Mouse (Mus musculus) gastrocnemius, postnatal 36 days (tissue): ENCODE measurements at regions not wholly inside any gene's neighbourhood (a gene's known extent, or its start where the extent isn't known, plus 50 kb on each side); places are given as distances from the start of the nearest gene placed in this dataset.
A peak's percentile ranks its signal among the peaks of the same experiment; 100 is the strongest.

Experiments
- DNase-seq, 2 experiments: peaks; one replicate each; pipeline ENCODE4 v3.0.0; 2022
- intact Hi-C: fragments of 180-260 bp; cut with DNase I; formaldehyde crosslinking; loops from one replicate; pipeline ENCODE4 v1.15.1; 2025

DNA sequence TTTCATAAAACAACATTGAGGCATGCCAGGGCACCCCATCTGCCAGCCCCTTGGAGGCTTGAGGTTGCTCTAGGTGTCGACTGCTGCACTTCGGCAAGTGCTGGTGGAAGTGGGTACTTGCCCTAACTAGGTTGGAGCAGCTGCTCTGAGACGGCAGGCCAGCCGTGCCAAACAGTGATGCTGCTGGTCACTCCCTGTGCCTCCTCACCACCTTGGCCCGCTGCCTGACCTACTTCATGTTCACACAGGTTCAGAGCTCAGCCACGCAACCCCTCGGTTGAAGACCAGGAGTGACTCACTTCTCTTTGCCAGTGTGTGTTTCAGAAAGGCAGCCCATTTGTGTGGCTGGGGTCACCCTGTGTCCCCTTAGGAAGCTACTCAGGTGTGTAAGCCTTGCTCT, 540.3 kb upstream of the Tbx3 start:
- intact Hi-C loops: no loop called here
- no peak for DNase-seq

DNA sequence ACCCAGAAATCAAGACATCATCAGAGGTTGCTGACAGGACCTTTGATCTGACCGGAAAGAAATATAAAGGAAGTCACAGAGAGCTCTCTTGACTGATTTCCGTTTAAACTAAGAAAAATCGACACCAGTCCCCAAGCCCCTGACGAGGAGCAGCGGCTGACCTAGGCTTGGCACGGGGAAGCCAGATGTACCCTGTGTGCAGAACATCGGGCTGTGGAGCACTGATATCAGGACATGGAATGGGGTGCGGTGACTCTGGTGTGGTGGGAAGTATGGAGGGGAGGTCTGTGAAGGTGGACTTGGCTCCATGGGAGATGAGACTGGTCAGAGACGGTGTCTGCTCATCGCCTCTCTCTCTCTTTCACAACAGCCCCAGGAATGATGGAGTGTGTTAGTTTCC, 539.0 kb upstream of the Tbx3 start:
- intact Hi-C loops: no loop called here
- DNase-seq: no peak

DNA sequence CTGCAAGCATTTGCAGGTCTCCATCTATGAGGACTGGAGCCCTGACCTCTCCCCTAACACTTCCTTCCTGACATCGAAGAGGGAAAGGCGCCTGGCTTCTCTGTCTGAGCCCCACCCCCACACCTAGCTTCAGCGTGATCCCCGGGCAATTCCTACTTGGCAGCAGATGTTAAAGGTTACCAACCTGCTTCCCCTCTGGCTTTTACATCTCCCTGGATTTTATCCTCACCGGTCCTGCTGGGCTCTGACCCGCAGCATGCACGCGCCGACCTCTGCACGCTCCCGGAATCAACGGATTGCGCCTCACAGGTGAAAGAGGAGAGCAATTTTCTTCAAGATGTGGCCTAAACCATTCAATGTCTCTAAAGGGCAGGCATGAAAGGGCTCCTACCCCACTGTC, 537.1 kb upstream of the Tbx3 start:
- DNase-seq: no peak
- intact Hi-C loops: no loop called here

DNA sequence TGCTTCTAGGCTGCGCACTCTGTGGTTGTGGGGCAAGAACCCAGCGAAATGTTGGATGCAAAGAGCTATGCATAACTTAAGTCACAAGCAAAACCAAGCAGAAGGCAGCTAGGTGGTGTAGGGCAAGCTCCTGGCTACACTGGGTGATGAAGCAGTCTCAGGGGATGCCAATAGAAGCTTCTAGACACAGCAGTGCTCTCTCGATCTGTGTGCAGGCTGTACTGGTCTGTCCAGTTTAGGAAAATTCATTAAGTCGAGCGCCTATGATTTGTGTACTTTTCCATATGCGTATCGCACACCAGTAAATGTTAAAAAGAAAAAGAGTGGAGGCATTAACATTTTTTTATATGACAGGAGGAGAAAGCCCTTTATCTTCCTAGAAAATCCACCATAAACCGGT, 533.6 kb upstream of the Tbx3 start:
- no peak for DNase-seq

DNA sequence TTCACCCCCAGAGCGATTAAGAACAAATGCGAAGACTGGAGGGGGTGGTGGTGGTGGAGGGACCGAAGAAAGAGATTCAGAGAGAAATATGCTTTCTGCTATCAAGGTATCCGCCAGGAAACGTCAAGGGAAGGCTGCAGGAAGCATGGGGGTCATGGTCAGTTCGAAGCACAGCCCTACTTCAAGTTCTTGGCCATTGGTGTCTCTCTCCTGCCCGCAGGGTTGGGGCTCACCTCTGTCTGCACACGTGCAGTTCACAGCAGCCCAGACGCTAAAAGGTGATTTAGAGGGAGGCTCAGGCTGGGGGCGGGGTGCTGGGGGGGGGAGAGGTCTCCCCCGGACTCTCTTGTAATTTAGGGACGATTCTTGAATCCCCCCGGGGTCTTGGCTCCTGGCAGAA, 533.1 kb upstream of the Tbx3 start:
- intact Hi-C loops: no loop called here
- no peak for DNase-seq

More for the DNA sequence above, 533.6 kb upstream of the Tbx3 start:
- intact Hi-C loops: no loop called here

DNA sequence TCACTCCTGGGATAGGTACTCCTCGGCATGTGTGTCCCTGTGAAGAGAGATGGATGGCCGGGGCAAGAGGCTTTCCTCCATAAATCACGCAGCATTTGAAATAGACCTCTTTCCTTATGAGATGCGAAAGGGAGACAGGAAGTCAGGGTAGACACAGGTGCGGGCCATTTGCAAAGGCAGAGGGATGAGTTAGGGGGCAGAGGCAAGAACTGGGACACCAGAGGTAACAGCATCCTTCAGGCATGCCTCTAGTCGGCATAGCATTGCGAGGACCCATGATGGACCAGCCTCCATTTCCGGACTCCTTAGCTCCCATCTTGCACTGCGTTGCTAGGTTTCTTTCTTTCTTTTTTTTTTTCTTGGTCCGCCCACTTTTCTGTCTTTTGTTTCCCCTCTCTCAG, 532.6 kb upstream of the Tbx3 start:
- no peak for DNase-seq
- intact Hi-C loops: no loop called here

DNA sequence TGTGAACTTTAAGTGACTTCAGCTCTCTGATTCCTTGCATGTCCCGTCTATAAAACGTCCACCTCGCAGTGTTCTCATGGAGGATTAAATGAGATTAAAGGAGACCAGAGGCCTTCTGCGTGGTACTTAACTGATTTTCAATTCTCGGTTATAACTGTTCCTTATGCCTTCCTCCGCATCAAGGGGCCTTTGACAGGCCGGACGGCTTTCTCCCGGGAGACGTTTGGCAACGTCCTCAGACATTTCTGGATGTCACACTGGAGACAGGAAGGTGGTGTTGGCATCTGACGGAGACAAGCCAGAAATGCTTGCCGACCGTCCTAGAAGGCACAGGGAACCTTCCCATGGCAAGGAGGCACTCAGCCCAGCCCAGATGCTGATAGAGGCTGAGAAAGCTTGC, 532.2 kb upstream of the Tbx3 start:
- no peak for DNase-seq

DNA sequence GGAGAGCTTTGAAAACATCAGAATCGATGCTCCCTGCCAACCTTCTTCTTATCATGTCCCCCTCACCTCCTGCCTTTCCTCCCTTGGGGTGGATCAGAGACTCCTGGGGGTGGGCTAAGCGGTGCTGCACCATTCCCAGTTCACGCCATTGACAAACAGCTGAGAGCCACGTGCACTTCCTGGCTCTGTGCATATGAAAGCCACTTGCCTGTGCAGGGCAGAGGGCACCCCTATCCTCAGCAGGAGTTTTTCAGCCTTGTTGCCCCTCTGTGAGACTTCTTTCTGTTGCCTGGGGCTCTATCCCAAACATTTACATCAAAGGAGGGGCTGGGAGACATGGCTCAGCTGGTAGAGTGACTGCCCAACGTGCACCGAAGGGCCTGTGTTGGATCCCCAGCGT, 531.1 kb upstream of the Tbx3 start:
- intact Hi-C loops: no loop called here
- DNase-seq: no peak

More for the DNA sequence above, 532.2 kb upstream of the Tbx3 start:
- intact Hi-C loops: no loop called here

DNA sequence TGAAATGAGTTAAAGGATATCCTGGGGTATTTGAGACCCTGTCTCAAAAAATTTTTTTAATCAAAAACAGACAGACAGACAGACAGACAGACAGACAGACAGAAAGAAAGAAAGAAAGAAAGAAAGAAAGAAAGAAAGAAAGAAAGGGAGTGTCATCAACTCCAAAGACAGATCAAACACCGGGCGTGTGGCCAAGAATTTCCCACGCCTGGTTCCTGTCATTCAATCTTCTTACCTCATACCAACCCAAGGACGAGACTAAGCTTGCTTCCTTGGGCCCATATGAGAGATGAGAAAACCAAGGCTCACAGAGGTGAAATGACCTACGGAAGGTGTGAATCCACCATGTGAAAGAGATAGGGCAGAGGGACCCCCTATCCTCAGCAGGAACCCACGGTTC, 530.7 kb upstream of the Tbx3 start:
- no peak for DNase-seq
- intact Hi-C loops: no loop called here

DNA sequence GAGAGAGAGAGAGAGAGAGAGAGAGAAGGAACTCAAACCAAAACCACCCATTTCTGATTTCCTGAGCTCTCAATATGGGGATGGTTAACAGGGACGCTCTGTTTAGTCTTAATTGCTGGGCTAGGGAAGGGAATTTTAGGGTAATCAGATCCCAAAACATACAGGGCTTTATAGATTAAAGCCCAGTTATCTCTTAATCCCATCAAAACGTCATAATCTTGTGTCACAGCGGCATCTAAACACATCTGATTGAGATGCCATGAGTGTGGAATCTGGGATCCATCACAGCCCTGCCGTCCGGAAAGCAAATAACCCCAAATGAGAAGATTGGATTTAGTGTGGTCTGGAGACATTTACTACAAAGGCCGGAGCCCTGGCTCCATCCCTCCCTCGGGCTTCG, 527.1 kb upstream of the Tbx3 start:
- intact Hi-C loops: no loop called here
- no peak for DNase-seq

DNA sequence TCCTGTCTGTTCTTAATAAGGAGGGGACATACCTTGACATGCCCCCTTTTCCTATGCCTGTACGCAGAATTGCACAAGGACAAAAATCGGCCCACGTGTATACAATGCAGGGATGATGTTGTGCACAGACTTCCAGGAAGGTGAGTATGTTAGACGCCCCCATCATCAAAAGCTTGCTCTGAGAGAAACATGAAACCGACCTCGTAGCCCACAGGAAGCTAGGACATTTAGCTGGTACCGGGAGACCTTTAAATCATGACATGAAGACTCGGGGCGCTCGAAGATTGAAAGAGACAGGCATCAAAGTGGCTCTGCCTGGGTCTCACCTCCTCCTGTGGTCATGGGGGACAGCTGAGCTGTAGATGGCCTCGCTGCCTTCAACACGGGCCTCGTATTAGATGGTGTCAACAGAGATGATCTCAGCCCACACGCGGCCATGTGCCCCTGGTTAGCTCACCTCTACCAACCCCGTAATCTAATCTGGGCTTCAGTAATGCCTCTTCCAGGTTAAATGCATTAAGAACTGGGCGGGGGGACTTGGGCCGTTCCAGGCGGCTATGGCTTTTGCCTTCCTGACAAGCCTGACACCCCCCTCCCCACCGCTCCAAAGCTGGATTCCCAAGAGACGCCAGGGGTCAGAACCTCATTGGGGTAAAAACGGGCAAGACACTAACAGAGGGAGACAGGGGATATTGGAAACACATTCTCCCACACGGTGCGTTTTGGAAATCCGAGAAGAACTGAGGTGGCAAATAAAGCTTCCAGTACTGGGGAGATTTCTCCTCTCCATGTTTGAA, 520.9 kb upstream of the Tbx3 start:
- intact Hi-C loops: no loop called here
- no peak for DNase-seq

DNA sequence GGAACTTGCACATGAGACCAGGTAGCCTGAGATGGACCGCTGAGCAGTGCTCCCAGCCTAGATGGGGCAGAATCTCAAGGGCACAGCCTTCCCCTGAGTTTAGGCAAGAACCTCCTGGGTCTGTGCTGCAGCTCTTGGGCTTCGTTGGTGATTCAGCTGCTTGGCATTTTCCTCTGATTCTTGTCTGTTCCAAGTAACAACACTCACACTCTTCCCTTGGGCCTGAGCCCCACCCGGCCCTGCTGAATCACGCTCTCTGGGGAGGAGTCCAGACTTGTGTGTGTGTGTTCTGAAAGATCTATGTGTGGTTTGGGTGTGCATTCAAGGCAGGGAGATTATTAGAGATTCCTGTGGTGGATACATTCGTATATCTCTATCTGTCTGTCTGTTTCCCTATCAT, 517.4 kb upstream of the Tbx3 start:
- intact Hi-C loops: no loop called here
- DNase-seq: no peak

DNA sequence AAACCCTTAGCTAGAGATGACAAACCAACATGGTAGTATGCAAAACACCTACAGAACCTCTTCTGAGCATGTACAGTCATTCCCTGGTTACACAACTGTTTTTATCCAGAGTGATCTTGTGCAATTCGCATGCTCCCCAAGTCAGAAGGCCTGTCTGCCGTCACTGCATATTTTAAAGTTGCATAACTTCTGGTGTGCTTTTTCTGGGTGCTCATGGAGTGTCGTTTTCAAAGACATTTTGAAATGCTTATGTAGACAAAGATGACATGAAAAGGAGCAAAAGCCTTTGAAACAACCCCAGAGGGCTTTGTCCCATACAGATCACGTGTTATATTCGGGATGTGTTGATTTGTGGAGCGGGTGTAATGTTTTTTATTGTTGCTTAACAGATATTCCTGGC, 513.8 kb upstream of the Tbx3 start:
- intact Hi-C loops: no loop called here
- DNase-seq: no peak

DNA sequence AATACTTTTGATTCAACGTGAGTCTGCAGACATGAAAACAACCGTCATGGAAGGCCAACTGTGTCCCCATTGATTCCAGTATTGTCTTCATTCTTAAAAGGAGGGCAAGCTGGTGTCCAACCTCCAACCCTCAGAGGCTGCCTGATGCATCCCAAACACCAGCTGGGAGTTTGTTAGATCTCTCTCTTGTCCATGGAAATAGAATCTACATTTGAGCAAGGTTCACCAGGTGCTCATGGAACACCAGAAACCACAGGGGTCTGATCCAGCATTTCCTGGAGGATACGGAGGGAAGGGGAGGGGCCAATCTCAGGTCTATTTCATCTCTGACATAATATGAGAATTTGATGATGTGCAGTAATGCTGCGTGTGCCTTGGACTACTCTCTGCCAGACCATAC, 512.3 kb upstream of the Tbx3 start:
- DNase-seq: no peak
- intact Hi-C loops: no loop called here

DNA sequence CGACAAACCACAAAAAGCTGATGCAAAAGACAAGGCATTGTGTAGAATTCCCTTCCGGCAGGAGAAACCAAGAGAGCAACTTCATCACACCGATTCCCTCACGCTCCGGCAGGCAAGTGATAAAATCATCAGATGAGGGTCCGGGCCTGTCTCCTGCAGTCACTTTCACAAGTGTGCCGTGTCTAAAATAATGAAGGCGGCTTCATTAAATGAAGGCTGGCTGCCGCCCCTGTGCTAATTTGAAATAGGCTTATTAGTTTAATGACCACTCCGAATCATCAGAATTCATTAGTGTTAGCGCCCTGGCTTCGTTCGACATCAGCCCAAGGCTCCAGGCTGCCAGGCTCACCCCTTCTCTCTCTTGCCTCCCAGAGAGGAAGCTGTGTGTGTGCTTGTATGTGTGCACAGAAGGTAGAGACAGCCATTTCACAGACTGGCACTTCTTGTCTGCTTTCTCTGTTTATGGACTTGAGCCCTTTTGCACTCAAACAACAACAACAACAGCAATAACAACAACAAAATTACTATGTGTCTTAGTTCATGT, 508.3 kb upstream of the Tbx3 start:
- intact Hi-C loops: no loop called here

DNA sequence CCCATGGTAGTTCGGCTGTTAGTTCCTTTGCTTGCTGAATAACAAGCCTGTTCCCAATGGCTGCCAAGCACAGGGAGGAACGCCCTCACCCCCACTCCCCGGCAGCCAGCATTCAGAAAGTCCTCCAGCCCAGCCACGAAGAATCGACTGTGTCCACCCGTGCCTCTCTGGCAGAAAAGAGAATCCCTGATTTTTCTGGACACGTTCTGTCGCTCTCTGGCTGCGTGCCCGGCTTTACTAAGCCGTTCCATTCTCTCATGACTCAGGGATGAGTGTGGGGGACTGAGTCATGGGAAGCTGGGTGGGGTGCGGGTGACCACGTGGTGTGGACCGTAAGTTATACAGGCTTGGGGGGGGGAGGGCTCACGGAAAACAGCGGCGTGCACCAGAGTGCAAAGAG, 502.8 kb upstream of the Tbx3 start:
- peak; percentile 83 to 86 for DNase-seq
- intact Hi-C loops: no loop called here

More for the DNA sequence above, 508.3 kb upstream of the Tbx3 start:
- no peak for DNase-seq

DNA sequence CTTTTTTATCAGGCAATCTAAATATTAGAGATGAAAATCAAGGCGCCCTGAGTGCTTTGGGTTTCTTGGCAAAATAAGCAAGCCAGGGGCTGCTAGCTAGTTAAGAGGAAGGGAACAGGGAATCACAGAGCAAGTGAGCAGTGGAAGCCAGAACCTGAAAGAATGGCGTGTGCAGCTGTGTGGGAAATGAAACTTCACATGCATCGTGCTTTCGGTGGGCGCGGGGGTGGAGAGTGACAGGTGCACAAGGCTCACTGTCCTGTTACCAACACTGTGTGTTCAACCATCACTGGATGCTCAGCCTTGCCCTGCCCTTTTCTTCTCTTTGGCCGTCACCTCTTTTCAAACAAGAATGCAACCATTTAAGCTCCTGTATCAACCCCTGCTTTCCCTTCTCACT, 501.2 kb upstream of the Tbx3 start:
- intact Hi-C loops: no loop called here
- DNase-seq: no peak

DNA sequence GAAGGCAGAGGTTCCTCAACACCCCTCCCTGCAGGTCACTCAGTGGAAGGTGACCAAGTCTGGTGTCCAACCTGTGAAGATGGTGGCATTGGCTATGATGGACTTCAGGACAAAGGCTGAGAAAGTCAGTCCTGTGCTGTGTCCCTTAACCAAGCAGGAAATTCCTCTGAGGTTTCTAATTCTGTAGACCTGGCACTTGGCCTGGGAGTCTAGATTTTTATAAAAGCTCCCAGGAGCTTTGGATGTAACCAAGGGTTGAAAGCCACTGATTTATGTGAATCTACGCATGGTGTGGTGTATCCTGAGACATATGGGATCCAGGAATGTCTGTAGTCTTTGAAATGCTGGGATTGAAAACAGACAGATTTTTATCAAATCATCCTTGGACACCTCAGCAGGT, 498.8 kb upstream of the Tbx3 start:
- DNase-seq: no peak
- intact Hi-C loops: no loop called here

DNA sequence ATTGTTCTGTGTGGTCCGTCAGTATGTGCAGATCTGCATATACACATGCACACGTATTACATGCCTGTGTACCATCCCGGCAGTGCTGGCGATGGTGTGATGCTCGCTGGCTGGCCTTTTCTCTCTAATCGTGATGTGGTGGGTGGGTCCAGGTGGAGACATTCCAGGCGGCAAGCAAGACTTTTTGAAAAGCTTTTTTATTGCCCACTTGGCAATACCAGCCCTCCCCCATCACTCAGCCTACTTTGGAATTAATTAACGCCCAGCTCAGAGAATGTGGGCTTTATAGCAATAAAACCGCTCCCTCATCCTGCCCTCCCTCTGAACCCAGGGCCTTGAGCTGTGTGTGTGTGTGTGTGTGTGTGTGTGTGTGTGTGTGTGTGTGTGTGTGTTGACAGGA, 491.7 kb upstream of the Tbx3 start:
- intact Hi-C loops: no loop called here
- DNase-seq: no peak

DNA sequence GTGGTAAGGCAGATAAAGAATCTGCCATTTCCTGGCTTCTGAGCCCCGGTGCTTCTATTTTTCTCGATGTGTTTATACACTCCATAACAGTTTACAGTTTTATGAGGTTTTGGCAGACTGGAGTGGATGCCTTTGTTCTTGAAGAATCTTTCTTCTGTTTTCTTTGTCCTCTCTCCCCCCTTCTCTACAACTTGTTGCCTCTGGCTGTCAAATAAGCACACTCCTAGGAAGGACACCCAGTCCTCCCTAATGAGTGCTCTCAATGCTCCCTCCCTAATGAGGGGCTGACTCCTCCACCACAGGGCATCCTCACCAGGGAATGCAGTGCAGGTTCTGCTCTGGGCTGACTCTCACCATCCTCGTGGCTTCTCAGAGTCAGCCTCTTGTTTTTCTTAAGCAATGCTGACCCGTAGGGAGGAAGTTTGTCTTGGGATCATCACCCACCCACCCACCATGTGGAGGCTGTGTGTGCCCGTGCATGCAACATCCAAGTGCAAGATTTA, 486.9 kb upstream of the Tbx3 start:
- DNase-seq: no peak
- intact Hi-C loops: no loop called here

DNA sequence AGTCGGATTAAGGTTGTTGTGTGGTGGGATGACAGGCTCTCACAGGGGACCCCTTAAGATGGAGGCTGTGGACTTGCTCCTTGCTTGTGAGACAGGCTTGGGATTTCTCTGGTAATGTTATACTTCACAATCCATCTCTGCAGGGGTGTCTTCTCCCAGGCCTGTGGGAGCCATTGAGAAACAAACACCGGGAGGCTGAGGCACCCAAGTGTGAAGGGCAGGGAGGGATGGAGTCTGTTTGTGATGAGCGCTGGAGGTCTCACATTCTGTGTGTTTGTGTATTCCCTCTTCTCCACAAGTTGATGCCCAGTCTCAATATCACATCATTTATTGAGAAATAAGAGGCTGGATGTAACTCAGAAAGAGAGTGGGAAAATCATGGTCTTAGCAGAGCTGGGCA, 483.9 kb upstream of the Tbx3 start:
- intact Hi-C loops: loop anchor here (1.0 kb wide), 1 partner anchor 18 kb away; no protein-coding TSS in a partner anchor
- no peak for DNase-seq

DNA sequence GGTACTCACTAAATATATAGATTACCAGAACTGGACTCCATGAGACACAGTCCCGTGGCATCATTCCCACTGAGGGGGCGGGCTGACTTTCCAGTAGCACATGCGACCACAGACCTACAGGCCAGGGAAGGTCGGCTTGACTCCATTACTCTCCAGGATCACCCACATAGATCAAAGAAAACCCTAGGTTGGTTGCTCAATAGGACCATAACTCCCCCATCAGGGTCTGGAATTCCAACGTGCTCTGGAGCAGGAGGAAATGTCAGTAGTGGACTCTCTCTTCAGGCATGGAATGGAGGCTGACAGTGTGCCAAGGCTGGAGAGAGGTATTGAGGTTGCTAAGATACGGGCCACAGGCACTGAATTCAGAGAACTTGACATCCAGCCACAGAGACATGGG, 482.0 kb upstream of the Tbx3 start:
- DNase-seq: no peak
- intact Hi-C loops: no loop called here
